Mouse (Mus musculus) stomach, embryonic 14.5 days (tissue): ENCODE results near the gene Galnt18. TPM values are rescaled to one million over a fixed set of nuclear protein-coding genes. Genes with fewer than 3 reads are reported as not detected.

ENCODE experiments used
- ATAC-seq: fragments of 200-750 bp; cut with Nextera tagmentation; 2 replicates; pipeline ENCODE4 v1.8.0; 2017; ENCODE audit warnings: low read depth, moderate TSS enrichment; ENCODE audit not compliant: insufficient number of reproducible peaks, insufficient read depth, low FRiP score
- H3K27ac ChIP-seq: fragments of 300-500 bp; sonication (generic); 2 replicates; pipeline ENCODE4 v1.5.1; 2014; ENCODE audit warnings: mild to moderate bottlenecking, low read length, moderate library complexity, mixed read lengths
- H3K27me3 ChIP-seq: fragments of 300-500 bp; sonication (generic); 2 replicates; pipeline ENCODE4 v1.6.1; 2014; ENCODE audit warnings: low read length, control low read depth, mixed read lengths; ENCODE audit not compliant: control insufficient read depth, insufficient read depth
- H3K36me3 ChIP-seq: fragments of 300-500 bp; sonication (generic); 2 replicates; pipeline ENCODE4 v1.6.1; 2014; ENCODE audit warnings: mild to moderate bottlenecking, control low read depth, low read length, moderate library complexity, mixed read lengths; ENCODE audit not compliant: control insufficient read depth, insufficient read depth
- H3K4me1 ChIP-seq: fragments of 300-500 bp; sonication (generic); 2 replicates; pipeline ENCODE4 v1.6.1; 2014; ENCODE audit warnings: low read length, control low read depth, mixed read lengths; ENCODE audit not compliant: control insufficient read depth, insufficient read depth
- H3K4me2 ChIP-seq: fragments of 300-500 bp; sonication (generic); replicated peaks from 2 replicates; pipeline ENCODE4 v1.6.1; 2014; ENCODE audit warnings: low read depth, low read length, control low read depth
- H3K4me3 ChIP-seq: fragments of 300-500 bp; sonication (generic); 2 replicates; pipeline ENCODE4 v1.5.1; 2014; ENCODE audit warnings: low read depth, low read length, control low read depth
- H3K9ac ChIP-seq: fragments of 300-500 bp; sonication (generic); replicated peaks from 2 replicates; pipeline ENCODE4 v1.6.1; 2014; ENCODE audit warnings: low read depth, mild to moderate bottlenecking, control low read depth, low read length, moderate library complexity, mixed read lengths
- H3K9me3 ChIP-seq: fragments of 300-500 bp; sonication (generic); 2 replicates; pipeline ENCODE4 v1.6.1; 2016; ENCODE audit warnings: low read depth, low read length, control low read depth; ENCODE audit not compliant: control insufficient read depth
- WGBS: fragments of 180-500 bp; shearing (Covaris S2); extraction: QIAGEN DNeasy Blood & Tissue Kit; methylation state at CpG from one replicate; pipeline ENCODE4 v1.1.7; 2014; 5-methylcytosine and 5-hydroxymethylcytosine counted together
- polyA plus RNA-seq: library from polyadenylated mRNA; unstranded; fragments of >200 nt; fragmentation: Nextera tagmentation; extraction: Ambion mirVana; gene quantifications from 2 replicates; pipeline ENCODE4 v1.2.1, GENCODE M21; 2014

Gene Galnt18
- polyA plus RNA-seq, 1 experiment from 2014 or later: 40.8 TPM

GRCm38 (mm10) chr7:111778789-111779503, 831 bp downstream of the Galnt18 start:
- no peak for ATAC-seq
- WGBS: 8% methylated on average over 27 of the region's 27 CpGs
- Histone ChIP-seq H3K9me3 (no peaks in the 10 kb centered on the region), H3K27me3 (no peaks in the 10 kb centered on the region), H3K4me3 (peak overlapping the region; percentile 63), H3K4me2 (peak overlapping the region; percentile 95), H3K9ac (peak overlapping the region; percentile 46), H3K4me1 (peaks cover 9% of the 10 kb centered on the region; the same call in 1 of the 2 replicates), H3K36me3 (no peaks in the 10 kb centered on the region), H3K27ac (peak overlapping the region; percentile 52; the same call in 1 of the 2 replicates)

GRCm38 (mm10) chr7:111778212-111778611, 1.6 kb downstream of the Galnt18 start:
- H3K9ac ChIP-seq: peak overlapping the region; percentile 46; the same call in 1 of the 2 replicates
- H3K4me1 ChIP-seq: peaks cover 9% of the 10 kb centered on the region; the same call in 1 of the 2 replicates
- peak overlapping the region; percentile 63 for H3K4me3 ChIP-seq
- H3K36me3 ChIP-seq: no peaks in the 10 kb centered on the region
- no peaks in the 10 kb centered on the region for H3K9me3 ChIP-seq
- ATAC-seq: no peak
- peak overlapping the region; percentile 95 for H3K4me2 ChIP-seq
- WGBS: 63% methylated on average over 7 of the region's 7 CpGs
- H3K27me3 ChIP-seq: no peaks in the 10 kb centered on the region
- H3K27ac ChIP-seq: no peak overlapping the region

- WGBS: 81% methylated on average over 2 of the region's 2 CpGs
- peaks cover 9% of the 10 kb centered on the region; the same call in 1 of the 2 replicates for H3K4me1 ChIP-seq
- H3K27ac ChIP-seq: no peak overlapping the region
- H3K9me3 ChIP-seq: no peaks in the 10 kb centered on the region
- H3K9ac ChIP-seq: no peak overlapping the region
- peak overlapping the region; percentile 63; the same call in 1 of the 2 replicates for H3K4me3 ChIP-seq
- H3K4me2 ChIP-seq: peak overlapping the region; percentile 95
- no peaks in the 10 kb centered on the region for H3K36me3 ChIP-seq
- H3K27me3 ChIP-seq: no peaks in the 10 kb centered on the region
- no peak for ATAC-seq
Measured at GRCm38 (mm10) chr7:111777186-111777585, 2.6 kb downstream of the Galnt18 start.

GRCm38 (mm10) chr7:111776160-111776559, 3.6 kb downstream of the Galnt18 start:
- 66% methylated on average over 7 of the region's 7 CpGs for whole genome bisulfite sequencing
- no peak overlapping the region for H3K9ac ChIP-seq

GRCm38 (mm10) chr7:111772398-111772797, 7.4 kb downstream of the Galnt18 start:
- H3K4me3 ChIP-seq: no peak overlapping the region
- no peak overlapping the region for H3K4me2 ChIP-seq
- H3K27ac ChIP-seq: no peak overlapping the region
- ATAC-seq: no peak
- no peaks in the 10 kb centered on the region; the same call in 1 of the 2 replicates for H3K4me1 ChIP-seq
- no peaks in the 10 kb centered on the region for H3K27me3 ChIP-seq
- no peak overlapping the region for H3K9ac ChIP-seq
- no peaks in the 10 kb centered on the region for H3K9me3 ChIP-seq
- no peaks in the 10 kb centered on the region for H3K36me3 ChIP-seq
- WGBS: 71% methylated on average over 2 of the region's 2 CpGs

More at GRCm38 (mm10) chr7:111776160-111776559, 3.6 kb downstream of the Galnt18 start:
- Histone ChIP-seq H3K9me3 (no peaks in the 10 kb centered on the region), H3K27ac (no peak overlapping the region), H3K4me2 (peak overlapping the region; percentile 95), H3K4me3 (peak overlapping the region; percentile 63; the same call in 1 of the 2 replicates), H3K4me1 (peaks cover 9% of the 10 kb centered on the region; the same call in 1 of the 2 replicates), H3K27me3 (no peaks in the 10 kb centered on the region), H3K36me3 (no peaks in the 10 kb centered on the region)
- ATAC-seq: no peak

DNA sequence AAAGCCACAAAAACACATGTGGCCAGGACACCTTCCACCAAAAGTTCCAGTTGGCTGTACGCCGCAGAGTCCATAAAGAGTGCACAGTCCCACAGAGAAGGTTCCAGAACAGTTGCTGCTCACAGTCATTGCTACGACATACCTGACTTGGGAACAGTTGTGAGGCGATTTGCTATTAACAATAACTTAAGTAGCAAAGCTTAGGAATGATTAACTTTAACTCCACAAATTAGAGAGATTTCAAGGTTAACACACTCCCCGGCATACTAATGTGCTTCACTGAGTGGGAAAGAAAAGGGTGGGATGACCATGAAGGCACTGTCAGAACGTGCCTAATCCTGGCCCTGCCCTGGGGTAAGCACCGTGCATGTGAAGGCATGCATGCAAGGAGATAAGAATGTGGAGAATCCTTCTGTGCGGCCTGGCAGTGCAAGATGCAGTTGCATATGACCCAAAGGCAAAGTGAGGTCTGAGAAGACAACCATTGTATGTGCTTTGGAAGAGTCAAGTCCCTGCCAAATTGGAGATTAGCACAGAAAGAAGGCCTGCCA, 8.5 kb downstream of the Galnt18 start:
- peak; percentile 10; the same call in 1 of the 2 replicates for ATAC-seq
- no peak overlapping the region for H3K4me3 ChIP-seq
- H3K36me3 ChIP-seq: no peaks in the 10 kb centered on the region
- H3K4me2 ChIP-seq: no peak overlapping the region
- 69% methylated on average over 8 of the region's 8 CpGs for WGBS
- H3K9me3 ChIP-seq: no peaks in the 10 kb centered on the region
- no peak overlapping the region for H3K27ac ChIP-seq
- peaks cover under 1% of the 10 kb centered on the region; the same call in 1 of the 2 replicates for H3K4me1 ChIP-seq
- no peak overlapping the region for H3K9ac ChIP-seq
- H3K27me3 ChIP-seq: no peaks in the 10 kb centered on the region

DNA sequence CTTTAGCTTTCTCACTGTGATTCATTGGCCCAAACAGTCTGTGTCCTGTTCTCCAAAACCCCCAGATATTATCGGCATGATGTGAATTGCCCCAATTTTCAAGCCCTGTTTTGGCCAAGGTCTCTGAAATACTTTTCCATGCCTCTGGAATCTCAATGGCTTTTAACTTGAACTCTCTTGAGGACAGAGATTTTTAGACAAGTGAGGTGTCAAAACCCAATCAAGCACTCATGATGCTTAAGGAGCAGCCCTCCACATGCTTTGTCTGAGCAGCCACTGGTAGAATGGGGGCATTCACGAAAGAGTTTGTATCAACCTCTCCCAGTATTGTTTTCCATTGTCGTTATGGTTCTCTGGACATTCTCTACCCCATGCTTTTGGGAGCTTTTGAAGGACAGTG, 9.2 kb downstream of the Galnt18 start:
- Histone ChIP-seq H3K4me2 (no peak overlapping the region), H3K4me1 (peaks cover 4% of the 10 kb centered on the region; the same call in 1 of the 2 replicates), H3K27ac (no peak overlapping the region), H3K36me3 (no peaks in the 10 kb centered on the region), H3K27me3 (no peaks in the 10 kb centered on the region), H3K9ac (no peak overlapping the region), H3K9me3 (no peaks in the 10 kb centered on the region), H3K4me3 (no peak overlapping the region)
- no peak for ATAC-seq
- WGBS: 85% methylated on average over 3 of the region's 3 CpGs

GRCm38 (mm10) chr7:111766145-111766767, 13.5 kb downstream of the Galnt18 start:
- Histone ChIP-seq H3K9ac (no peak overlapping the region), H3K27me3 (no peaks in the 10 kb centered on the region)

More at GRCm38 (mm10) chr7:111766145-111766767, 13.5 kb downstream of the Galnt18 start:
- Histone ChIP-seq H3K36me3 (no peaks in the 10 kb centered on the region), H3K27ac (no peak overlapping the region), H3K9me3 (no peaks in the 10 kb centered on the region), H3K4me2 (no peak overlapping the region), H3K4me1 (0 out of 2 replicates have a peak, but pooled peaks cover 4% of the 10 kb centered on the region), H3K4me3 (no peak overlapping the region)
- WGBS: 55% methylated on average over 9 of the region's 9 CpGs
- no peak for ATAC-seq
